Mouse (Mus musculus): ENCODE results near the gene Olfr524. TPM values are rescaled to one million over a fixed set of nuclear protein-coding genes. Genes with fewer than 3 reads are reported as not detected.

Olfr524 gene
- total RNA-seq, 2 experiments from 2014 or later: not detected

DNA sequence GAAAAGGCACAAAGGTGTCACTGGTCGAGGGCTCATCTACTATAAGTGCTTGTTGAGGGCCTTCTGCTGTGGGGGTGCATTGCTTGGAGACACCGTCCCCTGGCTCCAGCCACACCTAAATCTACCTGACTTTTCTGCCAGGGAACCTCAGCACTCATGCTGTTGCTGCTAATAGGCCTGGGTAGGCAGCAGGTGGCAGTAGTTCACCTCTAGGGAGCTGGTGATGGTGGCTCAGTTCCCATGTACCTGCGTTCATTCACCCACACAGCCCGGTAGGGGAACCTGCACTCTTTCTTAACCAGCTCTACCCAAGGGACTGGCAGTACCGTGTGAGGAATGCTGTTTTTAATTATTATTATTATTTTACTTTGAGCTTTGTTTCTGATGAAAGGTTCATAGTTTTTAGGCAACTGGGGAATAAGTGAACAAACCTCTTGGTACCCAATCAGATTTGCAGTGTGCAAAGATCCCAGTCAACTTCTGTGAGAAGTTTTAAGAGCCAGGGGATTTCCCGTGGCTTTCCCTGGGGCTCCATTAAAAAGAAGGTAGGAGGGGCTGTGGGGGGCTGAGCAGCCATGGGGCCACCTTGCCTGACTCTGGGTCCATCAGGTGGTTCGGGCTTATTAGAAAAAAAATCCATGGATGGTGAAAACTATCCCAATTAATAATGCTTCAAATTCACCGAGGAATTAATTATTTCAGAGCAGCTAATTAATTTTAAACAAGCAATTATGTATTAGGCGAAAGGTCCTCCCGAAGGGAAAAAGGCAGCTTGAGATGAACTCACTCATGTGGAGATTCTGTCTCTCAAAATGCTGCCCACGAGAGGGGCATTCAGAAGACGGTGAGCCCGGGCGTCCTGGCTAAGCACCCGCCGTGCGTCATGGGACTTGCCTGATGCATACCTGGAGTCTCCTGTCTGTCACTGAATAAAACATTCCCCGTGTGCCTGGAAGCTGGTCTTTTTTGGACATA lies 18.8 kb downstream of the Olfr524 start:
- intact Hi-C loops (cut with DNase I): no loop called here
- DNase-seq: no peak

DNA sequence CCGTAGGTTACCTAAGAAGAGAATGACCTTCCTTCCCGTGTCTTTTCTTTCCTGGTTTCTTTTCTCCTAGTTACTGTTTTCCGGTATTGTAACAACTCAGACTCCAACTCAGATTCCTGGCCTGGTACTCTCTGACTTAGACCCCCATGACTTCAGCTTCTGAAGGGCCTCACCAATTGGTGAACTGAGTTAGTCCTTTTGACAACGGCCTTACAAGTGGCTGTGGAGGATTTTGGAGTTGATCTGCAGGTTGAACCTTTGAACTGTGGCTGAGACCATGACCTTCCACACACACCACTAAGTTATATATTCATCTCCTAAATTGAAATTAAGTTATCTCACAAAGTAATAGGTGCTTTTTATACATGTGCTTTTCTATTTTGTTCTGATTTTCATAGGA lies 21.6 kb downstream of the Olfr524 start:
- intact Hi-C loops (cut with DNase I): no loop called here
- no peak for DNase-seq

DNA sequence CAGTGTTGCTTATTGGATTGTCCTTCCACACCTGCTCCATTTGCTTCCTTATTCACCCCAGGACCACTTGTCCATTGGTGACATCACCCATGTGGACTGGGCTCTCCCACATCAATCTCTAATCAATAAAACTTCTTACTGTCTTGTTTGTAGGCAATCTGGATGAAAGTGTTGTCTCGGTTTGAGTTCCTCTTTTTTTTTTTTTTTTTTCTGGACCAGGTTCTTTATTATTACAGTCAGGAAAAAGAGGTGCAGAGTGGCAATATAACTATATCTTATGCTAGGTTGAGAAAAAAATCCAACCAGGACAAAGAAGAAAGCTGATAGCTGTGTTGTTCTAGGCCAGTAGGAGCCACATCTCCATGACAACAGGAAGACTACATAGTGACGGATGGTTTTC lies 25.1 kb downstream of the Olfr524 start:
- DNase-seq: no peak
- intact Hi-C loops (cut with DNase I): no loop called here

DNA sequence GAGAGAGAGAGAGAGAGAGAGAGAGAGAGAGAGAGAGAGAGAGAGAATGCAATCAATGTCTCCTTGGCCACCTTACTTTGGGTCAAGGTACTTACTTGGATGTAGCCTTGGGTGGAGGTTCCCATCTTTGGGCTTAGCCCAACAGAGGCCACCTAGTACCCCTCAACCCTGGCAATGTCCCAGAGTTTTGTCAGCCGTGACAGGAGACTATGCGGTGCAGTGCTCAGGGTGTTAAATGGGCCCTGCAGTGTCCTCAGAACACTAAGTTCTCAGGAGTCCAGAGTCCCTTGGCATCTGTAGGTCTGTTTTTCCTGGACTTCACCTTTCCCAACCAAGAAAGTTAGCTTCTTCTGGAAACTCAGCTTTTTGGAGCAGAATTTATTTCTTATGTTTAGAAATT lies 26.6 kb downstream of the Olfr524 start:
- intact Hi-C loops (cut with DNase I): no loop called here
- DNase-seq: no peak

DNA sequence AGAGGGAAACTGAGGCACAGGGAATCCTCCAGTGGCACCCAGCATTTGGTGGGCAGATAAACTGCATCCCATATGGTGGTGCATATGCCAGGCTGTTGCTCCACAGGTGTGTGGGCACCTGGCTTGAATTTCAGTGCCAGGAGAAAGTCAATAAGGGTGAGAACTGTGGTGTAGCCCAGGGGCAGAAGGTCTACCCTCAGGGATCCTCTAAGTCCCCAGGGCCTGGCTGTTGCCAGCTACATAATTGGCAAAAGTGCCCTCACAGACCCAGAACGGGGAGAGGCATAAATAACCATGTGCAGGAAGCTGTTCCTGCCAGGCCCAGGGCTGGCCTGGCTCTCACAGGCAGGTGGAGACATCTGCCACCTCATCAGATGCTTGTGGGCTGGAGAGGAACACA lies 32.8 kb downstream of the Olfr524 start, which contains the start of gene Olfr523:
Olfr523 (plus strand) TSS at position 282 of the 400 bp plus-strand sequence.
- peak; percentile 71 for DNase-seq
- intact Hi-C loops (cut with DNase I): no loop called here

DNA sequence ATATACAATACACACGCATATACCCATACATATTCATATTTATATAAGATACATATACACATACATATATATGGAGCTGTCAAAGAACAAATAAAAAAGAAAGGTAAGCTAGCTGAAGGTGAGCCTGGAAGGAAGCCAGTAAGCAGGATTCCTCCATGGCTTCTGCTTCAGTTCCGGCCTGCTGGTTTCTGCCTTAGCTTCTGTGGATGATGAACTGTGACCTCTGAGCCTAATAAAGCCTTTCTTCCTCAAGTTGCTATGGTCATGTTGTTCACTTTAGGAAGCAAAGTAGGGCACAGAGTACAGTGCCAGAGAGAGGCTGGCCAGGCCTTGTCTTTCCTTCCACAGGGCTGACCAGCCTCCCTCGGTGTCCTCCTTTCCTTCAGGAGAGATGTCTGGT lies 34.9 kb downstream of the Olfr524 start:
- intact Hi-C loops (cut with DNase I): no loop called here
- no peak for DNase-seq

DNA sequence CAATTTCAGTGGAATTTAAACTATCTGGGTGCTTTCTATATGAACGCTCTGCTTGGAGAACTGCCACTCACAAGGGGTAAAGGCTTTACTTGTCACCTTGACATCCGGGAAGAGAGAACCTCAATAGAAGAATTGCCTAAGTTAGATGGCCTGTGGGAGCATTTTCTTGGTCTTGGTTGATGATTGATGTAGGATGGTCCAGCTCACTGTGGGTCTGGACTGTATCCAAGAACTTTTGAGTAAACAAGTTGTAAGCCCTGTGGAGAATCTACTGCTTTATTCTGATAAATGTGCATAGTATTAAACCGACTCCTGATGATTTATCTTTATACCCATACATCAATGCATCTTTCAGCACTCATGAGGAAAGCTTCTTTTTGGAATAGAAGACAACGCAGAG lies 36.4 kb downstream of the Olfr524 start:
- no peak for DNase-seq
- intact Hi-C loops (cut with DNase I): no loop called here

DNA sequence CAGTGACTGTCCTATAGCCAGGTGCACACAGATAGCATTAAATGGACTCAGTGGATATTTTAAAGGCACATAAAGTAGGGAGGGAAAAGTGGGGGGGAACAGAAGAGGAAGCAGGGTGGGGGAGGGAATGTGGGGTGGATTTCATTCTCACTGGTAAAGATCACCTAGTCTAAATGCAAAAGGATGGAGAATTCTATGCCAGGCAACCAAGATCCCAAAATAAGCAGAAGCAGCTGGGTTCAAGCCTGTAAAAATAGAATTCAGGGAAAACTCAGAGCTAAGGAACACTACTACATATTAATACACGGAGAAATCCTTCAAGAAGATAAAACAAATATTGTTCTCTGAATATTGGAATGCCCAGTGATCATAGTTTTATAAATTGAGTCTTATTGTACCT lies 37.8 kb downstream of the Olfr524 start:
- intact Hi-C loops (cut with DNase I): no loop called here
- no peak for DNase-seq

- no peak for DNase-seq
- intact Hi-C loops (cut with DNase I): no loop called here
Observed at GRCm38 (mm10) chr7:140164664-140165063, 41.1 kb downstream of the Olfr524 start, which contains the start of gene Olfr522. Olfr522 (minus strand) TSS chr7:140164764.

DNA sequence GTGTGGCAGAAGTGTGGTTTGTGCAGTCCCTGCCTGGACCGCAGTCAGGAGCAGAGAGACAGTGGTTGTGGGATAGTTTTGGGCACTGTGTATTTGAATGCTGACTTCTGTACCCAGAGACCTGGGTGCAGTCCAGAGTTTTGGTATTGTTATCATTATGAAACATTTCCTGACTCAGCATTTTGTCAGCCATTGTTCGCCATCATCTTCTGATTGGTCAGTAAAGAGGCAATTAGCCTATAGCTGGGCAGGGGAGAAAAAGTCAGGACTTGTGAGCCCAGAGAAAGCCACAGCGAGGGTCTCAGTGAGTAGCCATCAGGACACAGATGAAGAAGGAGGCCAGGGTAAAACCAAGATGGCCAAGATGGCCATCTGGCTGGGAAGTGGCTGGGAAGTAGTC lies 45.4 kb downstream of the Olfr524 start:
- intact Hi-C loops (cut with DNase I): no loop called here
- DNase-seq: no peak

DNA sequence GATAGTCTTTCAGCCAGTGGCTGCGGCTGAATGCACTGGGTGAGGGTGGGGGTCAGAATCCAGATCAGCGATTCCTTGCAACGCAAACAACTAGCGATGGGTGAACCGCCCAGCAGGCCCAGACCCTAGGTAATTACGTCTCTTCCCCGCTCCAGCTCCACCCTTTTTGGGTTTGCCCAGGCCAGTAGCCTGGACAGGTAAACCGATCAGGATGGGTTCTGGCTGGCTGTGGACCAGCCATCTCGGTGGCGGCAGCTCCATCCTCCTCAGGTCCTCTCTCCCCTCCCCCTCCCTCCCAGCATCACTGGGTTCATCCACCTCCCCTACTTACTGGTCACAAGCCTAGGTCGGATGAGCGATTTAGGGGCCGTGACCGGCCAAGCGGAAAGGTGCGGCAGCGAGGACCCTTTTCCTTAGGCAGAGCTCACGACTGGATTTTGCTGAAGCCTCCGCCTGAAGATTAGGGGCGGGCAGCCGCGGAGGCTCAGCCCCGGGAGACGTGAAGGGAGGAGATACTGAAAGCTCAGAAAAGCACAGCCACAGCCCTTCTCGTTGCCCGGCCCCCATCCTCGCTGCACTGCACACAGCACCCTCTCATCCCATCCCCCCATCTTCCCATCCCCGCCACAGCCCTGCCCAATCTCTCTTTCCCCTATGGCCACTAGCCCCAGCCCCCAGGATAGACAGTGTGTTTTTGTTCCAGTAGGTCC lies 51.4 kb downstream of the Olfr524 start, which contains the start of gene Sprn:
Sprn (minus strand) TSS at position 660 of the 710 bp plus-strand sequence.
- peak; percentile 45 for DNase-seq
- intact Hi-C loops (cut with DNase I): no loop called here

DNA sequence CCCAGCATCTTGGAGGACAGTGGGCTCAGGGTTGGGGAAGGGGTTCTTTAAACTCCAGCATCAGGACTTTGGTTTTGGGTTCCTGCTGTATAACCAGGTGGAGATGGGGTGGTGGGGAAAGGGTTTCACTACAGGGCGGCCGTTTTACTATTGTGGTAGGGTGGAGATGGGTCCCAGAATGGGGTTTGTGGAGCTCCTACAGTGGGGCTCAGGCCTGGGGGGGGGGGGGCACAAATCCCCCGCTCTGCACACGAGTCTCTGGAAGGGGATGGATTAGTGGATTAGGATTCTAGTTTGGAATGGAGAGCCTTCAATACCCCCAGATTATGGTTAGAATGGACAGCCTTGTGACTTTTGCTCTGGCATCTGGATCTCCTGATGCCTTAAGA lies 51.9 kb downstream of the Olfr524 start:
- no peak for DNase-seq
- intact Hi-C loops (cut with DNase I): no loop called here

- intact Hi-C loops (cut with DNase I): no loop called here
- DNase-seq: peak; percentile 69
Observed at GRCm38 (mm10) chr7:140153383-140153782, 52.4 kb downstream of the Olfr524 start.

Other genes starting within 250 kb of the Olfr524 start
- under 1 TPM; 0.66 to 0.83 TPM for gene 6430531B16Rik, start 227.2 kb downstream of the Olfr524 start, total RNA-seq (2021)
- 1 to 10 TPM; 2.4 to 2.6 TPM for gene Adam8, start 213.4 kb downstream of the Olfr524 start, total RNA-seq (2021)
- 10 to 100 TPM; 32.3 to 33.9 TPM for gene Zfp511, start 169.6 kb downstream of the Olfr524 start, total RNA-seq (2021)
- 10 to 100 TPM; 55.1 to 58.0 TPM for gene Tubgcp2, start 169.3 kb downstream of the Olfr524 start, total RNA-seq (2021)
- 1 to 10 TPM; 2.3 to 2.5 TPM for gene Msx3, start 156.9 kb downstream of the Olfr524 start, total RNA-seq (2021)
- gene Caly, start 123.4 kb downstream of the Olfr524 start, total RNA-seq (2021): 100 to 1,000 TPM; 185 to 208 TPM
- not detected for gene Prap1, start 112.6 kb downstream of the Olfr524 start, total RNA-seq (2021)
- gene Fuom, start 103.5 kb downstream of the Olfr524 start, total RNA-seq (2021): 10 to 100 TPM; 10.4 to 15.3 TPM
- 1 to 10 TPM; 6.1 to 6.8 TPM for gene Paox, start 90.2 kb downstream of the Olfr524 start, total RNA-seq (2021)
- gene Echs1, start 89.5 kb downstream of the Olfr524 start, total RNA-seq (2021): 10 to 100 TPM; 55.1 to 59.6 TPM
- 10 to 100 TPM; 24.7 to 27.3 TPM for gene Mtg1, start 68.4 kb downstream of the Olfr524 start, total RNA-seq (2021)
- 10 to 100 TPM; 77.0 to 80.8 TPM for gene Sprn, start 51.1 kb downstream of the Olfr524 start, total RNA-seq (2021)
- not detected for gene Olfr522, start 41.2 kb downstream of the Olfr524 start, total RNA-seq (2021)
- gene Olfr523, start 32.7 kb downstream of the Olfr524 start, total RNA-seq (2021): not detected
- gene Cd163l1, start 12.3 kb upstream of the Olfr524 start, total RNA-seq (2021): under 1 TPM; 0.32 to 0.58 TPM
- not detected for gene 5830411N06Rik, start 41.3 kb upstream of the Olfr524 start, total RNA-seq (2021)
- not detected for gene Olfr525, start 114.9 kb upstream of the Olfr524 start, total RNA-seq (2021)
- not detected for gene Olfr527, start 128.1 kb upstream of the Olfr524 start, total RNA-seq (2021)
- not detected for gene Olfr60, start 155.7 kb upstream of the Olfr524 start, total RNA-seq (2021)
- gene Olfr530, start 170.4 kb upstream of the Olfr524 start, total RNA-seq (2021): not detected
- gene Olfr531, start 197.0 kb upstream of the Olfr524 start, total RNA-seq (2021): not detected
- not detected for gene Olfr532, start 215.7 kb upstream of the Olfr524 start, total RNA-seq (2021)

All from left cerebral cortex, postnatal 4 days (tissue).